Mouse (Mus musculus) forebrain, embryonic 10.5 days (tissue): ENCODE data around the gene Rybp. TPM values are rescaled to one million over a fixed set of nuclear protein-coding genes. Genes with fewer than 3 reads are reported as not detected.

ENCODE experiments used
- DNase-seq: peaks from one replicate; pipeline ENCODE4 v3.0.0-alpha.2; 2017; ENCODE audit warnings: low spot score; ENCODE audit errors: extremely low spot score
- H3K27ac ChIP-seq: fragments of 300-500 bp; sonication (generic); 2 replicates; pipeline ENCODE4 v1.5.1; 2016; ENCODE audit warnings: mild to moderate bottlenecking
- H3K27me3 ChIP-seq: fragments of 300-500 bp; sonication (generic); 2 replicates; pipeline ENCODE4 v1.6.1; 2016; ENCODE audit warnings: mild to moderate bottlenecking; ENCODE audit not compliant: poor library complexity, severe bottlenecking
- H3K36me3 ChIP-seq: fragments of 300-500 bp; sonication (generic); replicated peaks from 2 replicates; pipeline ENCODE4 v1.6.1; 2016; ENCODE audit warnings: mild to moderate bottlenecking, moderate library complexity
- H3K4me1 ChIP-seq: fragments of 300-500 bp; sonication (generic); 2 replicates; pipeline ENCODE4 v1.6.1; 2016
- H3K4me3 ChIP-seq: fragments of 300-500 bp; sonication (generic); 2 replicates; pipeline ENCODE4 v1.5.1; 2016; ENCODE audit warnings: mild to moderate bottlenecking, moderate library complexity
- H3K9me3 ChIP-seq: fragments of 300-500 bp; sonication (generic); 2 replicates; pipeline ENCODE4 v1.6.1; 2016; ENCODE audit warnings: mild to moderate bottlenecking, moderate library complexity
- WGBS: fragments of 180-500 bp; shearing (Covaris S2); methylation state at CpG from one replicate; pipeline ENCODE4 v1.1.7; 2016; 5-methylcytosine and 5-hydroxymethylcytosine counted together
- polyA plus RNA-seq: library from polyadenylated mRNA; unstranded; fragments of >200 nt; fragmentation: Nextera tagmentation; extraction: Ambion mirVana; gene quantifications from 2 replicates; pipeline ENCODE4 v1.2.1, GENCODE M21; 2016

The Rybp gene
- polyA plus RNA-seq, 1 experiment from 2014 or later: 12.8 TPM

- peaks cover 25% of the 10 kb centered on the region for H3K27me3 ChIP-seq
- no peaks in the 10 kb centered on the region for H3K9me3 ChIP-seq
- no peak overlapping the region for H3K4me3 ChIP-seq
- no peaks in the 10 kb centered on the region for H3K36me3 ChIP-seq
- H3K4me1 ChIP-seq: no peaks in the 10 kb centered on the region
- no peak for DNase-seq
- H3K27ac ChIP-seq: no peak overlapping the region
- WGBS: 78% methylated on average over 8 of the region's 8 CpGs
Observed at GRCm38 (mm10) chr6:100314201-100314600, 26.9 kb upstream of the Rybp start.

- H3K27ac ChIP-seq: no peak overlapping the region
- no peaks in the 10 kb centered on the region for H3K4me1 ChIP-seq
- no peaks in the 10 kb centered on the region for H3K9me3 ChIP-seq
- H3K27me3 ChIP-seq: peaks cover 20% of the 10 kb centered on the region
- 91% methylated on average over 1 of the region's 1 CpGs for whole genome bisulfite sequencing
- H3K4me3 ChIP-seq: no peak overlapping the region
- no peaks in the 10 kb centered on the region for H3K36me3 ChIP-seq
- no peak for DNase-seq
Observed at GRCm38 (mm10) chr6:100311167-100311566, 23.9 kb upstream of the Rybp start.

GRCm38 (mm10) chr6:100304831-100305230, 17.5 kb upstream of the Rybp start:
- Histone ChIP-seq H3K27me3 (peaks cover 22% of the 10 kb centered on the region), H3K9me3 (no peaks in the 10 kb centered on the region), H3K36me3 (no peaks in the 10 kb centered on the region), H3K4me3 (no peak overlapping the region), H3K27ac (no peak overlapping the region), H3K4me1 (peaks cover 17% of the 10 kb centered on the region)
- DNase-seq: no peak
- WGBS: 69% methylated on average over 10 of the region's 10 CpGs

- H3K9me3 ChIP-seq: no peaks in the 10 kb centered on the region
- H3K27me3 ChIP-seq: peaks cover 46% of the 10 kb centered on the region
- 65% methylated on average over 8 of the region's 8 CpGs for WGBS
- DNase-seq: no peak
- no peaks in the 10 kb centered on the region for H3K36me3 ChIP-seq
- no peak overlapping the region for H3K4me3 ChIP-seq
- no peak overlapping the region for H3K27ac ChIP-seq
- H3K4me1 ChIP-seq: peaks cover 21% of the 10 kb centered on the region
Observed at GRCm38 (mm10) chr6:100301410-100302108, 14.3 kb upstream of the Rybp start.

- WGBS: 51% methylated on average over 3 of the region's 3 CpGs
- Histone ChIP-seq H3K27ac (no peak overlapping the region), H3K4me1 (peaks cover 21% of the 10 kb centered on the region), H3K27me3 (peaks cover 46% of the 10 kb centered on the region), H3K4me3 (no peak overlapping the region), H3K36me3 (no peaks in the 10 kb centered on the region), H3K9me3 (no peaks in the 10 kb centered on the region)
- DNase-seq: no peak
Observed at GRCm38 (mm10) chr6:100300831-100301230, 13.5 kb upstream of the Rybp start.

- peaks cover 21% of the 10 kb centered on the region for H3K4me1 ChIP-seq
- peaks cover 48% of the 10 kb centered on the region for H3K27me3 ChIP-seq
- whole genome bisulfite sequencing: 77% methylated on average over 4 of the region's 4 CpGs
Observed at GRCm38 (mm10) chr6:100298945-100299344, 11.7 kb upstream of the Rybp start.

GRCm38 (mm10) chr6:100297536-100297935, 10.3 kb upstream of the Rybp start:
- Histone ChIP-seq H3K4me1 (peaks cover 21% of the 10 kb centered on the region), H3K27ac (no peak overlapping the region), H3K27me3 (peaks cover 61% of the 10 kb centered on the region), H3K9me3 (no peaks in the 10 kb centered on the region), H3K36me3 (no peaks in the 10 kb centered on the region), H3K4me3 (no peak overlapping the region)
- no peak for DNase-seq
- 88% methylated on average over 8 of the region's 8 CpGs for WGBS

More at GRCm38 (mm10) chr6:100298945-100299344, 11.7 kb upstream of the Rybp start:
- Histone ChIP-seq H3K4me3 (no peak overlapping the region), H3K9me3 (no peaks in the 10 kb centered on the region), H3K36me3 (no peaks in the 10 kb centered on the region), H3K27ac (no peak overlapping the region)
- no peak for DNase-seq

GRCm38 (mm10) chr6:100292411-100292810, 5.1 kb upstream of the Rybp start:
- WGBS: 93% methylated on average over 6 of the region's 6 CpGs
- Histone ChIP-seq H3K27ac (no peak overlapping the region), H3K27me3 (peaks cover 63% of the 10 kb centered on the region), H3K4me3 (no peak overlapping the region), H3K4me1 (peaks cover 12% of the 10 kb centered on the region), H3K9me3 (no peaks in the 10 kb centered on the region), H3K36me3 (no peaks in the 10 kb centered on the region)
- no peak for DNase-seq

GRCm38 (mm10) chr6:100289058-100289457, 1.8 kb upstream of the Rybp start:
- DNase-seq: no peak
- Histone ChIP-seq H3K4me3 (no peak overlapping the region), H3K36me3 (no peaks in the 10 kb centered on the region), H3K27ac (no peak overlapping the region), H3K9me3 (no peaks in the 10 kb centered on the region), H3K4me1 (peaks cover 32% of the 10 kb centered on the region), H3K27me3 (peaks cover 60% of the 10 kb centered on the region)
- WGBS: 82% methylated on average over 5 of the region's 5 CpGs

GRCm38 (mm10) chr6:100288730-100289035, 1.4 kb upstream of the Rybp start:
- H3K27me3 ChIP-seq: peaks cover 56% of the 10 kb centered on the region
- H3K27ac ChIP-seq: no peak overlapping the region
- DNase-seq: no peak
- H3K4me1 ChIP-seq: peaks cover 36% of the 10 kb centered on the region
- no peak overlapping the region for H3K4me3 ChIP-seq
- no peaks in the 10 kb centered on the region for H3K9me3 ChIP-seq
- peaks cover 2% of the 10 kb centered on the region; the same call in 1 of the 2 replicates for H3K36me3 ChIP-seq
- 49% methylated on average over 4 of the region's 4 CpGs for WGBS

- Histone ChIP-seq H3K9me3 (no peaks in the 10 kb centered on the region), H3K4me1 (peaks cover 37% of the 10 kb centered on the region), H3K27ac (peak overlapping the region; percentile 98), H3K36me3 (peaks cover 2% of the 10 kb centered on the region; the same call in 1 of the 2 replicates), H3K4me3 (peak overlapping the region; percentile 80), H3K27me3 (peaks cover 51% of the 10 kb centered on the region)
- DNase-seq: peak; percentile 71
- 1% methylated on average over 23 of the region's 23 CpGs for WGBS
Observed at GRCm38 (mm10) chr6:100288016-100288729, 888 bp upstream of the Rybp start.

- Histone ChIP-seq H3K27ac (peak overlapping the region; percentile 98), H3K27me3 (peaks cover 38% of the 10 kb centered on the region), H3K4me1 (peaks cover 37% of the 10 kb centered on the region), H3K9me3 (no peaks in the 10 kb centered on the region), H3K4me3 (peak overlapping the region; percentile 80), H3K36me3 (peaks cover 9% of the 10 kb centered on the region; the same call in 1 of the 2 replicates)
- peak; percentile 61 for DNase-seq
- WGBS: 3% methylated on average over 85 of the region's 117 CpGs
Observed at GRCm38 (mm10) chr6:100286573-100287333, 532 bp downstream of the Rybp start.
